Mouse (Mus musculus) embryonic facial prominence, embryonic 13.5 days (tissue): ENCODE results near the gene Edf1. TPM values are rescaled to one million over a fixed set of nuclear protein-coding genes. Genes with fewer than 3 reads are reported as not detected.

Experiments used
- ATAC-seq: fragments of 200-750 bp; cut with Nextera tagmentation; 2 replicates; pipeline ENCODE4 v1.8.0; 2017; ENCODE audit warnings: low read depth; ENCODE audit not compliant: insufficient number of reproducible peaks, insufficient read depth, low FRiP score, low TSS enrichment
- H3K27ac ChIP-seq: fragments of 300-500 bp; sonication (generic); 2 replicates; pipeline ENCODE4 v1.5.1; 2015; ENCODE audit warnings: moderate library complexity, mild to moderate bottlenecking, inconsistent platforms
- H3K27me3 ChIP-seq: fragments of 300-500 bp; sonication (generic); 2 replicates; pipeline ENCODE4 v1.6.1; 2015; ENCODE audit warnings: mild to moderate bottlenecking, inconsistent platforms
- H3K36me3 ChIP-seq: fragments of 300-500 bp; sonication (generic); 2 replicates; pipeline ENCODE4 v1.6.1; 2015; ENCODE audit warnings: mild to moderate bottlenecking, inconsistent platforms
- H3K4me1 ChIP-seq: fragments of 300-500 bp; sonication (generic); 2 replicates; pipeline ENCODE4 v1.6.1; 2015; ENCODE audit warnings: inconsistent platforms
- H3K4me2 ChIP-seq: fragments of 300-500 bp; sonication (generic); 2 replicates; pipeline ENCODE4 v1.6.1; 2015; ENCODE audit warnings: moderate library complexity, mild to moderate bottlenecking, inconsistent platforms
- H3K4me3 ChIP-seq: fragments of 300-500 bp; sonication (generic); 2 replicates; pipeline ENCODE4 v1.5.1; 2015; ENCODE audit warnings: mild to moderate bottlenecking, inconsistent platforms
- H3K9ac ChIP-seq: fragments of 300-500 bp; sonication (generic); 2 replicates; pipeline ENCODE4 v1.6.1; 2015; ENCODE audit warnings: mild to moderate bottlenecking, inconsistent platforms
- H3K9me3 ChIP-seq: fragments of 300-500 bp; sonication (generic); 2 replicates; pipeline ENCODE4 v1.6.1; 2016; ENCODE audit warnings: inconsistent platforms
- WGBS: fragments of 180-500 bp; shearing (Covaris S2); methylation state at CpG from one replicate; pipeline ENCODE4 v1.1.7; 2015; ENCODE audit warnings: mixed read lengths; 5-methylcytosine and 5-hydroxymethylcytosine counted together
- polyA plus RNA-seq: library from polyadenylated mRNA; unstranded; fragments of >200 nt; fragmentation: Nextera tagmentation; extraction: Ambion mirVana; gene quantifications from 2 replicates; pipeline ENCODE4 v1.2.1, GENCODE M21; 2015

Edf1 gene
- polyA plus RNA-seq: 335 and 341 TPM in 2 replicates

GRCm38 (mm10) chr2:25557221-25557963, at the start of gene Edf1:
Gene Edf1 (plus strand): TSS chr2:25557847.
- peaks cover 22% of the 10 kb centered on the region for H3K4me1 ChIP-seq
- peaks cover 26% of the 10 kb centered on the region for H3K36me3 ChIP-seq
- H3K27me3 ChIP-seq: no peaks in the 10 kb centered on the region
- peak within 1 kb of the TSS; percentile 78 for H3K27ac ChIP-seq
- no peaks in the 10 kb centered on the region for H3K9me3 ChIP-seq
- under 1% methylated on average over 61 of the region's 61 CpGs for WGBS
- ATAC-seq: peak; percentile 92
- peak within 1 kb of the TSS; percentile 95 for H3K4me2 ChIP-seq
- H3K9ac ChIP-seq: peak within 1 kb of the TSS; percentile 95
- H3K4me3 ChIP-seq: peak within 1 kb of the TSS; percentile 97

GRCm38 (mm10) chr2:25509912-25510311, 47.7 kb upstream of the Edf1 start:
- Histone ChIP-seq H3K4me2 (no peak overlapping the region), H3K9ac (no peak overlapping the region), H3K4me3 (no peak overlapping the region), H3K27me3 (no peaks in the 10 kb centered on the region), H3K9me3 (no peaks in the 10 kb centered on the region), H3K27ac (no peak overlapping the region), H3K4me1 (0 out of 2 replicates have a peak, but pooled peaks cover 3% of the 10 kb centered on the region), H3K36me3 (peaks cover 14% of the 10 kb centered on the region)
- 56% methylated on average over 3 of the region's 3 CpGs for WGBS
- no peak for ATAC-seq

- Histone ChIP-seq H3K4me2 (no peak overlapping the region), H3K4me1 (no peaks in the 10 kb centered on the region), H3K9me3 (no peaks in the 10 kb centered on the region), H3K9ac (no peak overlapping the region), H3K27me3 (no peaks in the 10 kb centered on the region), H3K36me3 (peaks cover 97% of the 10 kb centered on the region), H3K27ac (no peak overlapping the region), H3K4me3 (no peak overlapping the region)
- ATAC-seq: no peak
- 92% methylated on average over 9 of the region's 9 CpGs for WGBS
Measured at GRCm38 (mm10) chr2:25526510-25527302, 30.9 kb upstream of the Edf1 start.

- peaks cover 91% of the 10 kb centered on the region for H3K36me3 ChIP-seq
- WGBS: 87% methylated on average over 2 of the region's 2 CpGs
- H3K4me1 ChIP-seq: no peaks in the 10 kb centered on the region
- no peak for ATAC-seq
- H3K4me2 ChIP-seq: no peak overlapping the region
- no peak overlapping the region for H3K9ac ChIP-seq
- no peaks in the 10 kb centered on the region for H3K27me3 ChIP-seq
- no peak overlapping the region for H3K4me3 ChIP-seq
- no peaks in the 10 kb centered on the region for H3K9me3 ChIP-seq
- no peak overlapping the region for H3K27ac ChIP-seq
Measured at GRCm38 (mm10) chr2:25533707-25534106, 23.9 kb upstream of the Edf1 start.

GRCm38 (mm10) chr2:25534178-25534865, 23.3 kb upstream of the Edf1 start:
- Histone ChIP-seq H3K9me3 (no peaks in the 10 kb centered on the region), H3K4me3 (no peak overlapping the region), H3K4me1 (no peaks in the 10 kb centered on the region), H3K4me2 (no peak overlapping the region), H3K9ac (no peak overlapping the region), H3K27ac (no peak overlapping the region), H3K36me3 (peaks cover 86% of the 10 kb centered on the region), H3K27me3 (no peaks in the 10 kb centered on the region)
- 80% methylated on average over 3 of the region's 3 CpGs for WGBS
- ATAC-seq: no peak

- H3K36me3 ChIP-seq: peaks cover 81% of the 10 kb centered on the region
- no peak overlapping the region for H3K27ac ChIP-seq
- 89% methylated on average over 2 of the region's 2 CpGs for WGBS
- no peak for ATAC-seq
- H3K4me1 ChIP-seq: no peaks in the 10 kb centered on the region
- no peaks in the 10 kb centered on the region for H3K27me3 ChIP-seq
- no peaks in the 10 kb centered on the region for H3K9me3 ChIP-seq
- H3K9ac ChIP-seq: no peak overlapping the region
- H3K4me2 ChIP-seq: no peak overlapping the region
- H3K4me3 ChIP-seq: no peak overlapping the region
Measured at GRCm38 (mm10) chr2:25534866-25535182, 22.8 kb upstream of the Edf1 start.

GRCm38 (mm10) chr2:25536531-25536930, 21.1 kb upstream of the Edf1 start:
- no peak overlapping the region for H3K9ac ChIP-seq
- no peak overlapping the region for H3K4me2 ChIP-seq
- H3K4me3 ChIP-seq: no peak overlapping the region
- no peaks in the 10 kb centered on the region for H3K4me1 ChIP-seq
- WGBS: 95% methylated on average over 8 of the region's 8 CpGs
- H3K27ac ChIP-seq: no peak overlapping the region
- peaks cover 64% of the 10 kb centered on the region for H3K36me3 ChIP-seq
- no peaks in the 10 kb centered on the region for H3K27me3 ChIP-seq
- ATAC-seq: no peak
- no peaks in the 10 kb centered on the region for H3K9me3 ChIP-seq

- no peaks in the 10 kb centered on the region for H3K9me3 ChIP-seq
- H3K4me3 ChIP-seq: no peak overlapping the region
- H3K4me1 ChIP-seq: peaks cover 3% of the 10 kb centered on the region; the same call in 1 of the 2 replicates
- 96% methylated on average over 4 of the region's 4 CpGs for WGBS
- H3K9ac ChIP-seq: no peak overlapping the region
- no peak for ATAC-seq
- H3K27me3 ChIP-seq: no peaks in the 10 kb centered on the region
- no peak overlapping the region for H3K27ac ChIP-seq
- H3K4me2 ChIP-seq: no peak overlapping the region
- H3K36me3 ChIP-seq: peaks cover 33% of the 10 kb centered on the region
Measured at GRCm38 (mm10) chr2:25540541-25540948, 17.1 kb upstream of the Edf1 start.

- Histone ChIP-seq H3K9ac (no peak overlapping the region), H3K27me3 (no peaks in the 10 kb centered on the region), H3K27ac (no peak overlapping the region), H3K9me3 (no peaks in the 10 kb centered on the region), H3K4me3 (no peak overlapping the region), H3K4me2 (no peak overlapping the region), H3K4me1 (peaks cover 9% of the 10 kb centered on the region), H3K36me3 (peaks cover 20% of the 10 kb centered on the region)
- no peak for ATAC-seq
- 80% methylated on average over 10 of the region's 10 CpGs for WGBS
Measured at GRCm38 (mm10) chr2:25541644-25542367, 15.8 kb upstream of the Edf1 start.

- peak; percentile 68 for ATAC-seq
- Histone ChIP-seq H3K27ac (peak overlapping the region; percentile 72; the same call in 1 of the 2 replicates), H3K4me1 (peaks cover 9% of the 10 kb centered on the region), H3K4me3 (peak overlapping the region; percentile 73), H3K27me3 (no peaks in the 10 kb centered on the region), H3K4me2 (peak overlapping the region; percentile 77), H3K9me3 (no peaks in the 10 kb centered on the region), H3K9ac (peak overlapping the region; percentile 83), H3K36me3 (no peaks in the 10 kb centered on the region)
- WGBS: 7% methylated on average over 42 of the region's 43 CpGs
Measured at GRCm38 (mm10) chr2:25545996-25546810, 11.4 kb upstream of the Edf1 start.
